Mouse (Mus musculus) ES-Bruce4 (cell line): Measurements from ENCODE around the gene Pik3r5.

Experiments used
- CTCF ChIP-seq: IDR thresholded peaks from one replicate; pipeline ENCODE4 v1.8.1; 2011; ENCODE audit warnings: low read depth, low read length
- POLR2A ChIP-seq: IDR thresholded peaks from one replicate; pipeline ENCODE4 v1.8.1; 2011; ENCODE audit warnings: low read length; ENCODE audit not compliant: insufficient read depth

GRCm38 (mm10) chr11:68504913-68505312 is 73.0 kb downstream of the Pik3r5 start:
- TF ChIP-seq POLR2A, result no peak
- no peak for TF ChIP-seq CTCF
